Mouse (Mus musculus): Measurements from ENCODE around the gene Rnf167.

The Rnf167 gene

GRCm38 (mm10) chr11:70637764-70638163 is 9.3 kb upstream of the Rnf167 start:
- DNase-seq (ENCODE audit: extremely low read depth, low read depth, low spot score), result no peak

GRCm38 (mm10) chr11:70638293-70638692 is 8.7 kb upstream of the Rnf167 start:
- DNase-seq (ENCODE audit: extremely low read depth, low read depth, low spot score), result no peak

GRCm38 (mm10) chr11:70638714-70639278 is 8.2 kb upstream of the Rnf167 start, which contains the start of gene Gp1ba:
Gene Gp1ba, plus strand, starts transcription at chr11:70639122.
- no peak for DNase-seq (ENCODE audit: extremely low read depth, low read depth, low spot score)

GRCm38 (mm10) chr11:70639976-70640375 is 7.1 kb upstream of the Rnf167 start:
- no peak for DNase-seq (ENCODE audit: extremely low read depth, low read depth, low spot score)

GRCm38 (mm10) chr11:70641241-70641640 is 5.8 kb upstream of the Rnf167 start:
- DNase-seq (ENCODE audit: extremely low read depth, low read depth, low spot score), result no peak

- no peak for DNase-seq (ENCODE audit: extremely low read depth, low read depth, low spot score)
These were observed 4.0 kb upstream of the Rnf167 start for GRCm38 (mm10) chr11:70643051-70643450.

- no peak for DNase-seq (ENCODE audit: extremely low read depth, low read depth, low spot score)
These were observed 2.4 kb upstream of the Rnf167 start for GRCm38 (mm10) chr11:70644564-70645103.

- DNase-seq (ENCODE audit: extremely low read depth, low read depth, low spot score), result no peak
These were observed 1.4 kb upstream of the Rnf167 start for GRCm38 (mm10) chr11:70645461-70646258.

- DNase-seq (ENCODE audit: extremely low read depth, low read depth, low spot score), result no peak
These were observed 828 bp upstream of the Rnf167 start for GRCm38 (mm10) chr11:70646259-70646555.

GRCm38 (mm10) chr11:70647716-70648420 is 833 bp downstream of the Rnf167 start:
- no peak for DNase-seq (ENCODE audit: extremely low read depth, low read depth, low spot score)

GRCm38 (mm10) chr11:70648512-70648911 is 1.5 kb downstream of the Rnf167 start:
- DNase-seq (ENCODE audit: extremely low read depth, low read depth, low spot score), result no peak

- DNase-seq (ENCODE audit: extremely low read depth, low read depth, low spot score), result no peak
These were observed 2.2 kb downstream of the Rnf167 start for GRCm38 (mm10) chr11:70649185-70649734.

GRCm38 (mm10) chr11:70650322-70651175 is 3.5 kb downstream of the Rnf167 start:
- DNase-seq (ENCODE audit: extremely low read depth, low read depth, low spot score), result no peak

GRCm38 (mm10) chr11:70651391-70651790 is 4.4 kb downstream of the Rnf167 start:
- DNase-seq (ENCODE audit: extremely low read depth, low read depth, low spot score), result no peak

GRCm38 (mm10) chr11:70652029-70652883 is 5.2 kb downstream of the Rnf167 start:
- no peak for DNase-seq (ENCODE audit: extremely low read depth, low read depth, low spot score)

GRCm38 (mm10) chr11:70652884-70653344 is 5.9 kb downstream of the Rnf167 start:
- DNase-seq (ENCODE audit: extremely low read depth, low read depth, low spot score), result no peak

- no peak for DNase-seq (ENCODE audit: extremely low read depth, low read depth, low spot score)
These were observed 6.5 kb downstream of the Rnf167 start for GRCm38 (mm10) chr11:70653345-70654197.

GRCm38 (mm10) chr11:70654198-70654922 is 7.3 kb downstream of the Rnf167 start, which contains the start of gene Pfn1:
Gene Pfn1, minus strand, starts transcription at chr11:70654644.
- no peak for DNase-seq (ENCODE audit: extremely low read depth, low read depth, low spot score)
